Mouse (Mus musculus) E14TG2a.4 (cell line): ENCODE measurements at regions not wholly inside any gene's neighbourhood (a gene's known extent, or its start where the extent isn't known, plus 50 kb on each side); places are given as distances from the start of the nearest gene placed in this dataset.
A peak's percentile ranks its signal among the peaks of the same experiment; 100 is the strongest.
"Not testable (repeated sequence)": the region's sequence is repeated elsewhere in the genome, so short reads cannot be mapped to it uniquely, and the experiment has no call there.

Experiments
- H3K27me3 ChIP-seq: 2 replicates; pipeline ENCODE4 v1.6.1; 2014; ENCODE audit warnings: low read length, control low read depth; ENCODE audit not compliant: insufficient read depth
- H3K36me3 ChIP-seq: 2 replicates; pipeline ENCODE4 v1.6.1; 2014; ENCODE audit warnings: low read length, control low read depth; ENCODE audit not compliant: insufficient read depth
- H3K4me1 ChIP-seq: replicated peaks from 2 replicates; pipeline ENCODE4 v1.6.1; 2014; ENCODE audit warnings: low read depth, low read length, control low read depth
- H3K4me3 ChIP-seq: replicated peaks from 2 replicates; pipeline ENCODE4 v1.5.1; 2014; ENCODE audit warnings: mild to moderate bottlenecking, low read length
- H3K9me3 ChIP-seq: 2 replicates; pipeline ENCODE4 v1.6.1; 2014; ENCODE audit warnings: low read length, control low read depth
- CTCF ChIP-seq: conservative IDR thresholded peaks from 2 replicates; pipeline ENCODE4 v1.5.1; 2014; ENCODE audit warnings: low read length
- NANOG ChIP-seq: IDR thresholded peaks from 2 replicates; pipeline ENCODE4 v1.6.1; 2014; ENCODE audit warnings: borderline replicate concordance, low read length, mixed read lengths
- POU5F1 ChIP-seq: IDR thresholded peaks from 2 replicates; pipeline ENCODE4 v1.6.1; 2014; ENCODE audit warnings: low read length, borderline replicate concordance

- Histone ChIP-seq H3K36me3 (no peaks in the 10 kb centered on the region; the same call in 1 of the 2 replicates), H3K27me3 (no peaks in the 10 kb centered on the region), H3K4me3 (no peak overlapping the region), H3K4me1 (no peaks in the 10 kb centered on the region), H3K9me3 (peaks cover 47% of the 10 kb centered on the region)
- TF ChIP-seq NANOG (no peak), CTCF (no peak), POU5F1 (no peak)
These were observed 570.0 kb upstream of the Akr1e1 start for GRCm38 (mm10) chr13:5178996-5179395.

- Histone ChIP-seq H3K9me3 (peaks cover 48% of the 10 kb centered on the region), H3K4me3 (no peak overlapping the region), H3K4me1 (peaks cover 3% of the 10 kb centered on the region), H3K36me3 (no peaks in the 10 kb centered on the region; the same call in 1 of the 2 replicates), H3K27me3 (no peaks in the 10 kb centered on the region)
- no peak for TF ChIP-seq NANOG
- no peak for TF ChIP-seq POU5F1
- no peak for TF ChIP-seq CTCF
These were observed 570.6 kb upstream of the Akr1e1 start for GRCm38 (mm10) chr13:5179552-5179951.

GRCm38 (mm10) chr13:5185237-5185800 lies 576.3 kb upstream of the Akr1e1 start:
- not testable (repeated sequence) for H3K4me3 ChIP-seq, H3K27me3 ChIP-seq
- H3K9me3 ChIP-seq = peaks cover 70% of the 10 kb centered on the region
- peaks cover 10% of the 10 kb centered on the region; the same call in 1 of the 2 replicates for H3K36me3 ChIP-seq
- TF ChIP-seq NANOG = peak; percentile 26; the same call in 1 of the 2 replicates
- TF ChIP-seq POU5F1 = peak; percentile 94
- H3K4me1 ChIP-seq = peaks cover 16% of the 10 kb centered on the region

DNA sequence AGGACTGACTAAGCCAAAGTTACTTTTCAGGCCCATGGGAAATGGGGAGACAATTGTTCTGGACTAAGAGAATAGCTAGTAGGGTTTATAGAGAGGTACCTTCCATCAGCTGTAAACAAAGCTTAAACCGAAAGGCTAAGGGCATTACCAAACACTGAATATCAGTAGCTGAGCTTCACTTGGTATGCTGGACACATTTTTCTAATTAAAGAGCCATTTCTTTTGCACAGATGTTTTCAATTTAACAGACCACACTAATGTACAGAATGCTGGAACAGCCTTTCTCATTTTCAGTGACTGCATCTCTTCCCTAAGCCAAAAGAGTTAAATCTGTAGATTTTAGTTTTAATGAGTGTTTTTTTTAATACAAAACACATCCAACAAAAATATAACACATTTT lies 593.8 kb upstream of the Akr1e1 start:
- H3K27me3 ChIP-seq = no peaks in the 10 kb centered on the region
- peaks cover 32% of the 10 kb centered on the region for H3K9me3 ChIP-seq
- no peak for TF ChIP-seq POU5F1
- TF ChIP-seq NANOG = no peak
- TF ChIP-seq CTCF = no peak
- H3K4me3 ChIP-seq = no peak overlapping the region
- H3K4me1 ChIP-seq = no peaks in the 10 kb centered on the region
- H3K36me3 ChIP-seq = no peaks in the 10 kb centered on the region

DNA sequence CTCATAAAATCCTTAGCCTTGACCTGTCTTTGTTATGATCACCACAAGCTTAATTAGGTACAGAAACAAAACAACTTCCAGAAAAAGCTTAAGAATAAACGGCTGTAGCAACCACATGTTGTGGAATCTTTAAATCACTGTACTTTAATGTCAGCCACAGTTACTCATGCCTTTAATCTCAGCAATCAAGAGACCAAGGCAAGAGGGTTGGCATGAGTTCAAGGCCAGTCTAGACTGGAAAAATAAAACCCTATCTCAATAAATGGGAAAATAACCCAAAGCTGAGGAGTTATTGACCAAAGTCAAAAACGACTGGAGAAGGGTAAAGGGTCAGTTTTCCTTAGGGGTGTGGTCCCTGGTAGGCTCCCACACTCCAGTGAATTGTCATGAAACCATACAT lies 595.2 kb upstream of the Akr1e1 start:
- Histone ChIP-seq H3K4me3 (no peak overlapping the region), H3K36me3 (no peaks in the 10 kb centered on the region), H3K9me3 (peaks cover 18% of the 10 kb centered on the region), H3K4me1 (no peaks in the 10 kb centered on the region), H3K27me3 (no peaks in the 10 kb centered on the region)
- no peak for TF ChIP-seq CTCF
- no peak for TF ChIP-seq POU5F1
- TF ChIP-seq NANOG = no peak

- no peaks in the 10 kb centered on the region for H3K27me3 ChIP-seq
- H3K4me1 ChIP-seq = no peaks in the 10 kb centered on the region
- no peak overlapping the region for H3K4me3 ChIP-seq
- peaks cover 10% of the 10 kb centered on the region; the same call in 1 of the 2 replicates for H3K9me3 ChIP-seq
- TF ChIP-seq CTCF (no peak), POU5F1 (no peak), NANOG (no peak)
- H3K36me3 ChIP-seq = no peaks in the 10 kb centered on the region
These were observed 602.7 kb upstream of the Akr1e1 start for GRCm38 (mm10) chr13:5211659-5212058.

DNA sequence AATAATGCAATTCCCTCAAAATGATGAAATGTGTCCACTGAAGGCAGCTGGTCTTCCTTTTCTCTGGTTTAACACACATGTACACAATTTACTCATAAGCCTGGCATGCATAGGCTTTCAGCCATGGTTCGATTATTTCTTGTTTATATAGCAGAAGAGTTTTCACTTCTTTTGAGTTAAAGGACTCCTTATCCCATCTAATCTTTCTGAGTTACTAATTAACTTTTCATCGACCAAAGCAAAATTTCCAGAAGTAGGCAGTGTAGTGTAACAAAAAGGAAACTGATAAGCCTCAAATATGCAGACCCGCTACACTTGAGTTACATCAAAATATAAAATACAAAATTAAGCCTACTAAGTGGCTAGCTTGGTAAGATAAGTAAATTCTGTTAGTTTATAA lies 620.5 kb upstream of the Akr1e1 start:
- Histone ChIP-seq H3K4me1 (no peaks in the 10 kb centered on the region), H3K36me3 (no peaks in the 10 kb centered on the region), H3K9me3 (no peaks in the 10 kb centered on the region), H3K27me3 (no peaks in the 10 kb centered on the region), H3K4me3 (no peak overlapping the region)
- no peak for TF ChIP-seq POU5F1
- TF ChIP-seq NANOG = no peak
- no peak for TF ChIP-seq CTCF

DNA sequence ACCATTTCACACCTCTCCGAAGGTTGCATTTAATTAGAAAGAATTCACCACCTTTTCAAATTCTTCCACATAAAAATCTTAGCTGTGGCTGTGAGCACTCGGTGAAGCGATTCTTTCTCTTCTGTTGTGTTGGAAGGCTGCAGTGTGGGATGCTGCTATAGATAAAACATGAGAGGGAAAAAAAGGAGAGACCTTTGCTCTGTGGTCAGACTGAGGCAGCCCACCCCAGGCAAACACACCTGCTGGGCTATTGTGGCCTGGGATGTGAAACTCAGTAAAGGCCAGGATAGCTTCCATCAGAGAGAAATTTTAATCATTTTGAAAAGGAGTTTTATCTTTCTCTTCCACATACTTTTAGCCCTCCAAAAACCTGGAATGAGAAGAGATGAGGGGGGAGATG lies 625.3 kb upstream of the Akr1e1 start:
- H3K4me1 ChIP-seq = no peaks in the 10 kb centered on the region
- H3K27me3 ChIP-seq = no peaks in the 10 kb centered on the region
- H3K36me3 ChIP-seq = no peaks in the 10 kb centered on the region
- no peak overlapping the region for H3K4me3 ChIP-seq
- H3K9me3 ChIP-seq = no peaks in the 10 kb centered on the region
- TF ChIP-seq NANOG (no peak), CTCF (no peak), POU5F1 (no peak)

- Histone ChIP-seq H3K36me3 (no peaks in the 10 kb centered on the region), H3K9me3 (no peaks in the 10 kb centered on the region), H3K27me3 (no peaks in the 10 kb centered on the region), H3K4me3 (no peak overlapping the region), H3K4me1 (no peaks in the 10 kb centered on the region)
- TF ChIP-seq CTCF (no peak), POU5F1 (no peak), NANOG (no peak)
These were observed 625.9 kb upstream of the Klf6 start for GRCm38 (mm10) chr13:5235391-5235790.
